Mouse (Mus musculus): ENCODE data around the gene Tst. TPM values are rescaled to one million over a fixed set of nuclear protein-coding genes. Genes with fewer than 3 reads are reported as not detected.

Tst gene
- polyA plus RNA-seq, 1 experiment from 2014 or later: 153 TPM

DNA sequence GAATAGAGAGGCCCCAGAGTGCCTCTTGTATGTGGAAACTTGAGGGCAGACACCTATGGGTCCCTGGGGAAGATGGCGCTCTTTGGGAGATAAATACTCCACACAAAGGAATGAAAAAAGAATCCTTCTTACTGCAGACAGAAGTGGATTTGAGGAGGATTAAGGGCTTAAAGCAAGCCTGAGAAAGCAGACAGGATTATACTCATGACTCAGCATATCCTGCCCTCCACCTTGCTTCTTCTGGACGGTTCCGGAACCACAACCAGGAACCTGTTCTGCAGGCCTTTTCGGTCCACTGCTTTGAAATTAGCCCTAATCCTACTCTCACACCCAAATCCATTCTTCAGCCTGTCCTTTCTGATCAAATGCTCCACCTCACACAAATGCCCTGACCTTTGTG is 23.6 kb downstream of the Tst start:
- Histone ChIP-seq H3K9me3 (ENCODE audit: control insufficient read depth, low read length) (no peaks in the 10 kb centered on the region), H3K9ac (ENCODE audit: low read length) (no peak overlapping the region), H3K27me3 (ENCODE audit: control insufficient read depth, insufficient read depth, low read length) (no peaks in the 10 kb centered on the region), H3K4me2 (replicated peaks; ENCODE audit: low read depth) (no peak overlapping the region), H3K4me1 (replicated peaks; ENCODE audit: control insufficient read depth, insufficient read depth) (no peaks in the 10 kb centered on the region), H3K27ac (replicated peaks) (no peak overlapping the region), H3K36me3 (ENCODE audit: control insufficient read depth, insufficient read depth, low read length) (no peaks in the 10 kb centered on the region), H3K4me3 (ENCODE audit: low read depth, low read length) (no peak overlapping the region)
- no peak for TF ChIP-seq CTCF (IDR thresholded peaks at IDR 0.05; ENCODE audit: low read depth)
- peak; percentile 60 for TF ChIP-seq EP300 (optimal IDR thresholded peaks at IDR 0.05)
- DNase-seq (ENCODE audit: low spot score) (no peak), ATAC-seq (ENCODE audit: low FRiP score, low TSS enrichment) (no peak; the same call in 1 of the 2 replicates)
- WGBS: 53% methylated on average over 4 of the region's 4 CpGs

DNA sequence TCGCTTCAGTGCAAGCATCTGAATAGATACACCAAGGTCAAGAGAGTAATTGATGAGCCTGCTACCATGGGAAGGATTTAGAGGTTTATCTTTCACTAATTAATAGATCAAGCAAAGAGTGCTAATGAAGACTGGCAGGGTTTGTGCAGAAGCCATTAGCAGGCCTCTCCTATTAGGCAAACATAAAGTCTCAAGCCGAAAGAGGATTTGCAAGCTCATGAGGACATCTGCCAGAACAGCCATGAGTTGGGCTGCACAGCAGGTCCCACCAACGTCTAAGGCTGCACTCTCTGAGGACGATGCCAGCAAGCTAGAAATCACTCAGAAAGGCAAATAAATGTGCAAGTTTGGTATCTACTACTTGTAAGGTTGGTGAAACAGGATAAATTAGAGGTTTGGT is 25.0 kb downstream of the Tst start:
- Histone ChIP-seq H3K36me3 (ENCODE audit: control insufficient read depth, insufficient read depth, low read length) (no peaks in the 10 kb centered on the region), H3K9me3 (ENCODE audit: control insufficient read depth, low read length) (no peaks in the 10 kb centered on the region), H3K27me3 (ENCODE audit: control insufficient read depth, insufficient read depth, low read length) (no peaks in the 10 kb centered on the region), H3K4me2 (replicated peaks; ENCODE audit: low read depth) (no peak overlapping the region), H3K4me3 (ENCODE audit: low read depth, low read length) (no peak overlapping the region), H3K9ac (ENCODE audit: low read length) (no peak overlapping the region), H3K4me1 (replicated peaks; ENCODE audit: control insufficient read depth, insufficient read depth) (no peaks in the 10 kb centered on the region), H3K27ac (replicated peaks) (no peak overlapping the region)
- TF ChIP-seq CTCF (IDR thresholded peaks at IDR 0.05; ENCODE audit: low read depth): no peak
- no peak for TF ChIP-seq EP300 (optimal IDR thresholded peaks at IDR 0.05)
- ATAC-seq (ENCODE audit: low FRiP score, low TSS enrichment): no peak
- 54% methylated on average over 4 of the region's 4 CpGs for WGBS
- no peak for DNase-seq (ENCODE audit: low spot score)

DNA sequence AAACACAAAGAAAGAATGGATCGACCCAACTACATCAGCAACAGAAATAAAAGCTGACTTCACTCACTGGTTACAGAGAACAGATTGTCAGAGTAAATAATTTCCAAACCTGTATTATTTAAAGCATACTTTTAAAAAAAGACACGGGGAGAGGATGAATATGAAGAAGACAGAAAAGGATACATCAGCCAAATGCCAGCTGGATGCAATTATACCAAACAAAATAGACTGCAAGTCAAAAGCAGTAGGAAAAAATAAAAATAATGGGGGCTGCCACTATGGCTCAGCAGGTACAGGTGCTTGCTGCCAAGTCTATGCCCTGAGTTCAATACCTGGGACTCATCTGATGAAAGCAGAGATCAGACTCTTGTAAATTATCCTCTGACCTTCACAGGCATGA is 25.5 kb downstream of the Tst start:
- Histone ChIP-seq H3K27me3 (ENCODE audit: control insufficient read depth, insufficient read depth, low read length) (no peaks in the 10 kb centered on the region), H3K4me3 (ENCODE audit: low read depth, low read length) (no peak overlapping the region), H3K9ac (ENCODE audit: low read length) (no peak overlapping the region), H3K9me3 (ENCODE audit: control insufficient read depth, low read length) (no peaks in the 10 kb centered on the region), H3K4me1 (replicated peaks; ENCODE audit: control insufficient read depth, insufficient read depth) (no peaks in the 10 kb centered on the region), H3K27ac (replicated peaks) (no peak overlapping the region), H3K36me3 (ENCODE audit: control insufficient read depth, insufficient read depth, low read length) (no peaks in the 10 kb centered on the region), H3K4me2 (replicated peaks; ENCODE audit: low read depth) (no peak overlapping the region)
- DNase-seq (ENCODE audit: low spot score): no peak
- 76% methylated on average over 2 of the region's 2 CpGs for WGBS
- ATAC-seq (ENCODE audit: low FRiP score, low TSS enrichment): no peak
- TF ChIP-seq CTCF (IDR thresholded peaks at IDR 0.05; ENCODE audit: low read depth) (no peak), EP300 (optimal IDR thresholded peaks at IDR 0.05) (no peak)

DNA sequence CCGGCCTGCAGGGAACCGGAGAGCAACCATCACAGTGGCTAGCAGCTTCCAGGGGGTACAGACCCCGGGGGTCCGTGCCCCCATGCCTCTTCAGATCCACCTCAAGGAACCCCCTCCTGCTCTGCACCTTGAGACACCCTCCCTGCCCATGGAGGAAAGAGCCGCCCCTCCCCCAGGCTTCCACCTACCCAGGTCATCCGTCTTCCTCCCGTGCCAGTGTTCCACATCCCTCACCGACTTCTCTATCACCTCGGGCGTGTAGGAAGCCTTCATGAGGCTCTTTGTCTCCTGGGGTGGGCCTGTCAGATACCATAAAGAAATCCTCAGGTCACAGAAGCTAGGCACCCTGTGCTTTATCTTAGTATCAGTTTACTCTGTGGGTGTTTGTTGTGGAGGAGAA is 27.2 kb downstream of the Tst start:
- no peaks in the 10 kb centered on the region for H3K27me3 ChIP-seq (ENCODE audit: control insufficient read depth, insufficient read depth, low read length)
- DNase-seq (ENCODE audit: low spot score) (no peak), ATAC-seq (ENCODE audit: low FRiP score, low TSS enrichment) (no peak)
- H3K27ac ChIP-seq (replicated peaks): no peak overlapping the region
- H3K4me2 ChIP-seq (replicated peaks; ENCODE audit: low read depth): no peak overlapping the region
- H3K36me3 ChIP-seq (ENCODE audit: control insufficient read depth, insufficient read depth, low read length): no peaks in the 10 kb centered on the region
- H3K4me1 ChIP-seq (replicated peaks; ENCODE audit: control insufficient read depth, insufficient read depth): no peaks in the 10 kb centered on the region
- H3K9ac ChIP-seq (ENCODE audit: low read length): no peak overlapping the region
- no peak overlapping the region for H3K4me3 ChIP-seq (ENCODE audit: low read depth, low read length)
- no peak for TF ChIP-seq EP300 (optimal IDR thresholded peaks at IDR 0.05)
- no peak for TF ChIP-seq CTCF (IDR thresholded peaks at IDR 0.05; ENCODE audit: low read depth)
- 59% methylated on average over 10 of the region's 10 CpGs for WGBS
- no peaks in the 10 kb centered on the region for H3K9me3 ChIP-seq (ENCODE audit: control insufficient read depth, low read length)

DNA sequence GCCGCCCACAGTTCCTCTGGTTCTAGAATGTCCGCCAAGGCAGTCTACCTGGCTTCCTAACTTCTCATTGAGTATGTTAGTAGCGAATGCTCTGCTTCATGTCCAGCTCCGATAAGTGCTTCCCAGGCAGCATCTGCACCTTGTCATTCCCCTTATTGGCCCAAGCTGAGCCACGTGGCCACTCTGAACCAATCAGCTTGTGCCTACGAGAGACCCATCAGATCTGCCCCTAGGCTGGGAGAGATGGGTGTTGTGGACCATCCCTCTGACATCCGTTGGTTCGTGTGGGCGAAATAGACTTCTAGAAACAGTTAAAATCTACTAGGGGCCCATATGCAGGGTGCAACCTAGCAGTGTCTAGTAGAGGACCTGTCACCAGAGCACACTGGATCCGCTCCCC is 27.8 kb downstream of the Tst start:
- Histone ChIP-seq H3K9ac (ENCODE audit: low read length) (no peak overlapping the region), H3K36me3 (ENCODE audit: control insufficient read depth, insufficient read depth, low read length) (no peaks in the 10 kb centered on the region), H3K4me2 (replicated peaks; ENCODE audit: low read depth) (no peak overlapping the region), H3K27ac (replicated peaks) (no peak overlapping the region), H3K4me1 (replicated peaks; ENCODE audit: control insufficient read depth, insufficient read depth) (no peaks in the 10 kb centered on the region), H3K4me3 (ENCODE audit: low read depth, low read length) (no peak overlapping the region), H3K9me3 (ENCODE audit: control insufficient read depth, low read length) (no peaks in the 10 kb centered on the region), H3K27me3 (ENCODE audit: control insufficient read depth, insufficient read depth, low read length) (no peaks in the 10 kb centered on the region)
- no peak for TF ChIP-seq CTCF (IDR thresholded peaks at IDR 0.05; ENCODE audit: low read depth)
- no peak for TF ChIP-seq EP300 (optimal IDR thresholded peaks at IDR 0.05)
- DNase-seq (ENCODE audit: low spot score) (no peak), ATAC-seq (ENCODE audit: low FRiP score, low TSS enrichment) (no peak)
- 82% methylated on average over 10 of the region's 10 CpGs for WGBS

DNA sequence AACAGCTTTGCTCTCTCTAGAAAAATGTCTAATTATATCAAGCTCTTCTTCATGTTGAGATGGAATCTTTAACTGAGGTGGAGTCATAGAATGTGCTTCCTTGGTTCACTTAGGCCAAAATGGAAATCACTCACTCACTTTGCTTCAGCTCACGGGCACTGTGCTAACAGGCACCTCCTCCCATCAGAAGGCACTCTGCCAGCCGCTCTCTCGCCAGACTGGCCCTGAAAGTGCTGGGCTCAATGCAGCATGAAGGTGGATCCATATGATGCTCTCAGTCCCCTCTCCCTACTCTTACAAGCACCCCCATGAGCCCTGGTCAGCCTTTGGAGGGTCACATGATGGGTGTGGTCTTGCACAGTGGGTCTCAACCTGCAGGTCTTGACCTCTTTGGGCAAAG is 31.5 kb downstream of the Tst start:
- Histone ChIP-seq H3K9me3 (ENCODE audit: control insufficient read depth, low read length) (no peaks in the 10 kb centered on the region), H3K27ac (replicated peaks) (no peak overlapping the region), H3K4me3 (ENCODE audit: low read depth, low read length) (no peak overlapping the region), H3K9ac (ENCODE audit: low read length) (no peak overlapping the region), H3K27me3 (ENCODE audit: control insufficient read depth, insufficient read depth, low read length) (no peaks in the 10 kb centered on the region), H3K4me1 (replicated peaks; ENCODE audit: control insufficient read depth, insufficient read depth) (no peaks in the 10 kb centered on the region), H3K4me2 (replicated peaks; ENCODE audit: low read depth) (no peak overlapping the region), H3K36me3 (ENCODE audit: control insufficient read depth, insufficient read depth, low read length) (no peaks in the 10 kb centered on the region)
- 62% methylated on average over 3 of the region's 3 CpGs for WGBS
- ATAC-seq (ENCODE audit: low FRiP score, low TSS enrichment) (no peak), DNase-seq (ENCODE audit: low spot score) (no peak)
- no peak for TF ChIP-seq CTCF (IDR thresholded peaks at IDR 0.05; ENCODE audit: low read depth)
- TF ChIP-seq EP300 (optimal IDR thresholded peaks at IDR 0.05): no peak

Measured in stomach, postnatal 0 days (tissue).